Mouse (Mus musculus) ES-E14 (cell line): ENCODE data around the gene Vim. TPM values are rescaled to one million over a fixed set of nuclear protein-coding genes. Genes with fewer than 3 reads are reported as not detected.

Experiments used
- DNase-seq: peaks from one replicate; pipeline ENCODE4 v3.0.0-alpha.2; 2013; ENCODE audit warnings: low read depth, low spot score
- H3K27ac ChIP-seq: 2 replicates; pipeline ENCODE4 v1.5.1; 2012; ENCODE audit warnings: low read depth, mild to moderate bottlenecking, low read length, moderate library complexity, mixed read lengths; ENCODE audit not compliant: poor library complexity, insufficient read depth, severe bottlenecking
- H3K36me3 ChIP-seq: 2 replicates; pipeline ENCODE4 v1.6.1; 2012; ENCODE audit warnings: mild to moderate bottlenecking, low read length, moderate library complexity, mixed read lengths; ENCODE audit not compliant: control insufficient read depth, poor library complexity, insufficient read depth, severe bottlenecking
- H3K4me1 ChIP-seq, 2 experiments: fragments of 150-350 bp in 1 of 2; sonication (generic) in 1 of 2; 2 replicates each; pipeline ENCODE4 v1.6.1; 2012; ENCODE audit warnings: low read length in 2 of 2, mild to moderate bottlenecking in 1 of 2, mixed read lengths in 1 of 2; ENCODE audit not compliant: control insufficient read depth in 2 of 2, insufficient read depth in 2 of 2, poor library complexity in 1 of 2
- H3K4me3 ChIP-seq, 2 experiments: fragments of 150-350 bp in 1 of 2; sonication (generic) in 1 of 2; 2 replicates each; pipeline ENCODE4 v1.5.1; 2012; ENCODE audit warnings: low read length in 2 of 2, low read depth in 1 of 2, mild to moderate bottlenecking in 1 of 2, mixed read lengths in 1 of 2; ENCODE audit not compliant: insufficient read depth in 1 of 2, poor library complexity in 1 of 2, severe bottlenecking in 1 of 2
- H3K9ac ChIP-seq: 2 replicates; pipeline ENCODE4 v1.6.1; 2012; ENCODE audit warnings: low read depth, mild to moderate bottlenecking, low read length, mixed read lengths; ENCODE audit not compliant: poor library complexity, insufficient read depth, severe bottlenecking
- H3K9me3 ChIP-seq: fragments of 150-350 bp; sonication (generic); 2 replicates; pipeline ENCODE4 v1.6.1; 2012; ENCODE audit warnings: low read depth, mild to moderate bottlenecking, low read length; ENCODE audit not compliant: control insufficient read depth, insufficient read depth
- CHD2 ChIP-seq: IDR thresholded peaks from 2 replicates; pipeline ENCODE4 v1.6.1; 2014; ENCODE audit warnings: mild to moderate bottlenecking, low read depth, low read length, inconsistent platforms
- HCFC1 ChIP-seq: IDR thresholded peaks from 2 replicates; pipeline ENCODE4 v1.6.1; 2012; ENCODE audit warnings: low read length, inconsistent platforms, borderline replicate concordance; ENCODE audit not compliant: insufficient read depth
- MAFK ChIP-seq: IDR thresholded peaks from 2 replicates; pipeline ENCODE4 v1.6.1; 2014; ENCODE audit warnings: mild to moderate bottlenecking, low read depth, low read length, inconsistent platforms; ENCODE audit not compliant: insufficient read depth
- ZC3H11A ChIP-seq: IDR thresholded peaks from 2 replicates; pipeline ENCODE4 v1.6.1; 2012; ENCODE audit warnings: low read depth, mild to moderate bottlenecking, inconsistent platforms, low read length, borderline replicate concordance
- ZNF384 ChIP-seq: IDR thresholded peaks from 2 replicates; pipeline ENCODE4 v1.6.1; 2012; ENCODE audit warnings: low read depth, low read length, inconsistent platforms
- in situ Hi-C, 2 experiments: fragments of 600-800 bp; cut with MboI; formaldehyde crosslinking; loops; one replicate each; pipeline ENCODE4 v1.15.1; 2025; ENCODE audit warnings: low sequenced_read_pairs in 2 of 2, inconsistent platforms in 1 of 2; ENCODE audit not compliant: unreplicated experiment in 2 of 2
- total RNA-seq: library from RNA; depleted of rRNA; stranded (reverse); fragments of 300-350 nt; gene quantifications from 2 replicates; pipeline ENCODE4 v1.2.3, GENCODE M21; 2012

The Vim gene
- total RNA-seq, 1 experiment = 1,315 TPM

DNA sequence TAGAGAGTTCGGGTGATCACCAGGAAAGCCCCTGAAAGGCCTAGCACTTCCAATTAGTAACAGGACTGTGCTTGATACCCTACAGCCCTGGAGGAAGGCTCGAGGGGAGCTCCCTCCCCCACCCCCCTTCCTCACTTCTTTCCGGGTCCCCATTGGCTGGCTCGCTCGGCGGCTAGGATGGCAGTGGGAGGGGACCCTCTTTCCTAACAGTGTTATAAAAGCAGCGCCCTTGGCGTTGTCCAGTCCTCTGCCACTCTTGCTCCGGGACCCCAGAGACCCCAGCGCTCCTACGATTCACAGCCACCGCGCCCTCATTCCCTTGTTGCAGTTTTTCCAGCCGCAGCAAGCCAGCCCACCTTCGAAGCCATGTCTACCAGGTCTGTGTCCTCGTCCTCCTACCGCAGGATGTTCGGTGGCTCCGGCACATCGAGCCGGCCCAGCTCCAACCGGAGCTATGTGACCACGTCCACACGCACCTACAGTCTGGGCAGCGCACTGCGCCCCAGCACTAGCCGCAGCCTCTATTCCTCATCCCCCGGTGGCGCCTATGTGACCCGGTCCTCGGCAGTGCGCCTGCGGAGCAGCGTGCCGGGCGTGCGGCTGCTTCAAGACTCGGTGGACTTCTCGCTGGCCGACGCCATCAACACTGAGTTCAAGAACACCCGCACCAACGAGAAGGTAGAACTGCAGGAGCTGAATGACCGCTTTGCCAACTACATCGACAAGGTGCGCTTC, 506 bp downstream of the Vim start:
- Histone ChIP-seq H3K27ac (no peak overlapping the region), H3K4me1 (peaks cover 3 to 7% of the 10 kb centered on the region in 2 experiments; a peak in 2 of 4 replicates), H3K9me3 (no peaks in the 10 kb centered on the region), H3K36me3 (peaks cover 7% of the 10 kb centered on the region), H3K9ac (peak overlapping the region; percentile 63), H3K4me3 (peak overlapping the region; percentile 61 to 91)
- in situ Hi-C loops = no loop called here
- TF ChIP-seq MAFK = no peak
- DNase-seq = no peak

DNA sequence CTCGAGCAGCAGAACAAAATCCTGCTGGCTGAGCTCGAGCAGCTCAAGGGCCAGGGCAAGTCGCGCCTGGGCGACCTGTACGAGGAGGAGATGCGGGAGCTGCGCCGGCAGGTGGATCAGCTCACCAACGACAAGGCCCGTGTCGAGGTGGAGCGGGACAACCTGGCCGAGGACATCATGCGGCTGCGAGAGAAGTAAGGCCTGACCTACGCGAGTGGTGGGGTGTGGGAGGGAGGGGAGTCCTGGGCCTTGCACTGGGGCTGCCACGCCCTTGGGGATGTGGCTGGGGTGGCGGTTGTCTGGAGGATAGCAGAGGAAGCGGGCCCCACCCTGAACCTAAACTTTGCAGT, 1.0 kb downstream of the Vim start:
- H3K9me3 ChIP-seq = no peaks in the 10 kb centered on the region
- peak overlapping the region; percentile 37 for H3K9ac ChIP-seq
- in situ Hi-C loops = loop anchor here in 1 of 2 experiments (25.0 kb wide), 1 partner anchor 287 kb away; no protein-coding TSS in a partner anchor
- no peak for TF ChIP-seq ZNF384
- no peak for TF ChIP-seq ZC3H11A
- no peak for TF ChIP-seq MAFK
- TF ChIP-seq HCFC1 = no peak
- TF ChIP-seq CHD2 = no peak
- H3K27ac ChIP-seq = no peak overlapping the region
- H3K36me3 ChIP-seq = peaks cover 10% of the 10 kb centered on the region
- H3K4me3 ChIP-seq = peak overlapping the region; percentile 61 to 91
- DNase-seq = no peak
- H3K4me1 ChIP-seq = peaks cover 3 to 7% of the 10 kb centered on the region in 2 experiments; a peak in 2 of 4 replicates

DNA sequence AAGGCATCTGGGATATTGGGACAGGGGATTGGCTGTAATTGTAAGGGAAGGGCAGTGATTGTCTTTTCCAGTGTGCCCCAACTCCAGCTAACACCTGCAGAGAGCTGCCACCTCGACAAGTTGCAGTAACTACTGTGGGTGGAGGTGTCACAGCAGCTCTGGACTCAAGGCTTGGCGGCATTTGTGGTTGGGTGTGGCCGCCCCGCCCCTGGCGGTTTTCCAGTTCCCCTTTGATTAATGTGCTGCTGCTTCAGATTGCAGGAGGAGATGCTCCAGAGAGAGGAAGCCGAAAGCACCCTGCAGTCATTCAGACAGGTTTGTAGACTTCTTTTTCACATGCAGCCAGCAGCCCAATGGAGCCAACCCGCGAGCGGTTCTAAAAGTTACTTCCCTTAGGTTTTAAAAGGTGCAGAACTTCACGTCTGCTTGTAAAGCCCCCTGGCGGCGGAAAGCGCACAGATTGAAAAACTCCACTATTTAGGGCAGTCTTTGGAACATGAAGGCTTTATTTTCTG, 1.6 kb downstream of the Vim start:
- H3K36me3 ChIP-seq = peaks cover 13% of the 10 kb centered on the region
- no peaks in the 10 kb centered on the region for H3K9me3 ChIP-seq
- peak; percentile 74 for DNase-seq
- in situ Hi-C loops = loop anchor here in 1 of 2 experiments (25.0 kb wide), 1 partner anchor 288 kb away; no protein-coding TSS in a partner anchor
- H3K9ac ChIP-seq = no peak overlapping the region; the same call in 1 of the 2 replicates
- peak; percentile 23; the same call in 1 of the 2 replicates for TF ChIP-seq ZC3H11A
- no peak for TF ChIP-seq HCFC1
- H3K27ac ChIP-seq = no peak overlapping the region
- peak overlapping the region; percentile 61 to 91 for H3K4me3 ChIP-seq
- H3K4me1 ChIP-seq = peaks cover 3 to 7% of the 10 kb centered on the region in 2 experiments; a peak in 2 of 4 replicates

DNA sequence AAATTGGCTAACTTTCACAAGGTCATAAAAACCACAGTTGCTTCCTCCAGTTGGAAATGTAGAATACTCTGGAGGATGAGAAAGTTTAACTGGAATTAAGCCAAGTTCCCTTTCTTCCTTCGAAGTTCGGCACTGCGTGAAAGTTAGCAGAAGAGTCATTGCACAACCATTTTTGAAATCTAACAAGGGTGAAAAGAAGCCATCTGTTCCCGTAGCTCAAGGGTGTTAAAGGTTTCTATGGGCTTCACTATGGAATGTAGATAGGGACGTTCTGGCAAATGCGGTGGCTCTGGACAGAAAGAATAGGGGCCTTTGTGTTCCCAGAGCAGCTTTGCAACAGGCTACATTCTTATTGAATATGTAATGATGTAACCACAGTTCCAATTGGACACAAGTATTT, 2.2 kb downstream of the Vim start:
- TF ChIP-seq ZC3H11A (no peak), ZNF384 (no peak), HCFC1 (no peak), CHD2 (no peak), MAFK (no peak)
- Histone ChIP-seq H3K9me3 (no peaks in the 10 kb centered on the region), H3K36me3 (peaks cover 13% of the 10 kb centered on the region), H3K4me3 (peak overlapping the region; percentile 61 to 91; a peak in 3 of 4 replicates), H3K27ac (no peak overlapping the region), H3K4me1 (peaks cover 3 to 7% of the 10 kb centered on the region in 2 experiments; a peak in 2 of 4 replicates), H3K9ac (no peak overlapping the region)
- in situ Hi-C loops = loop anchor here in 1 of 2 experiments (25.0 kb wide), 1 partner anchor 289 kb away; no protein-coding TSS in a partner anchor
- no peak for DNase-seq
